Mouse (Mus musculus): ENCODE data around the gene Pbx4.

The Pbx4 gene

GRCm38 (mm10) chr8:69832298-69832853 lies at the start of gene Pbx4:
Gene Pbx4 (plus strand): TSS chr8:69832491.
- DNase-seq: peak; percentile 90

- DNase-seq: no peak
Observed at GRCm38 (mm10) chr8:69789105-69789504, 43.2 kb upstream of the Pbx4 start.

GRCm38 (mm10) chr8:69789731-69790130 lies 42.6 kb upstream of the Pbx4 start:
- DNase-seq: no peak

- no peak for DNase-seq
Observed at GRCm38 (mm10) chr8:69790364-69790763, 41.9 kb upstream of the Pbx4 start.

- peak; percentile 85 for DNase-seq
Observed at GRCm38 (mm10) chr8:69790773-69791367, 41.4 kb upstream of the Pbx4 start, which contains the start of the genes Atp13a1 and Zfp866. Gene Atp13a1 (plus strand): TSS chr8:69791163. Gene Zfp866 (minus strand): TSS chr8:69791178.

GRCm38 (mm10) chr8:69791415-69792068 lies 40.7 kb upstream of the Pbx4 start:
- DNase-seq: peak; percentile 40

- no peak for DNase-seq
Observed at GRCm38 (mm10) chr8:69793666-69794065, 38.6 kb upstream of the Pbx4 start.

GRCm38 (mm10) chr8:69794096-69794495 lies 38.2 kb upstream of the Pbx4 start:
- no peak for DNase-seq

- no peak for DNase-seq
Observed at GRCm38 (mm10) chr8:69794901-69795300, 37.4 kb upstream of the Pbx4 start.

- no peak for DNase-seq
Observed at GRCm38 (mm10) chr8:69796721-69797345, 35.5 kb upstream of the Pbx4 start.

GRCm38 (mm10) chr8:69797661-69798060 lies 34.6 kb upstream of the Pbx4 start:
- DNase-seq: no peak

- no peak for DNase-seq
Observed at GRCm38 (mm10) chr8:69799261-69799660, 33.0 kb upstream of the Pbx4 start.

- no peak for DNase-seq
Observed at GRCm38 (mm10) chr8:69799946-69800345, 32.3 kb upstream of the Pbx4 start.

- no peak for DNase-seq
Observed at GRCm38 (mm10) chr8:69801796-69802195, 30.5 kb upstream of the Pbx4 start.

GRCm38 (mm10) chr8:69802216-69802615 lies 30.1 kb upstream of the Pbx4 start:
- DNase-seq: no peak

- no peak for DNase-seq
Observed at GRCm38 (mm10) chr8:69803366-69803765, 28.9 kb upstream of the Pbx4 start.

GRCm38 (mm10) chr8:69804537-69804936 lies 27.8 kb upstream of the Pbx4 start:
- no peak for DNase-seq

- DNase-seq: no peak
Observed at GRCm38 (mm10) chr8:69805086-69805485, 27.2 kb upstream of the Pbx4 start.

- DNase-seq: no peak
Observed at GRCm38 (mm10) chr8:69805491-69805890, 26.8 kb upstream of the Pbx4 start.

GRCm38 (mm10) chr8:69807236-69807635 lies 25.1 kb upstream of the Pbx4 start:
- no peak for DNase-seq

- DNase-seq: peak; percentile 70
Observed at GRCm38 (mm10) chr8:69808094-69808863, 24.0 kb upstream of the Pbx4 start, which contains the start of gene Gmip. Gene Gmip (plus strand): TSS chr8:69808679.

- DNase-seq: peak; percentile 44
Observed at GRCm38 (mm10) chr8:69808864-69809403, 23.4 kb upstream of the Pbx4 start.

- DNase-seq: no peak
Observed at GRCm38 (mm10) chr8:69809820-69810219, 22.5 kb upstream of the Pbx4 start.
